Mouse (Mus musculus) v-Abl transformed pro-B cells (cell line): Measurements from ENCODE around the gene Cdkn2aip.

Experiments
- in situ Hi-C, 2 experiments: fragments of 400-800 bp; cut with MboI; formaldehyde crosslinking; loops; one replicate each; pipeline ENCODE4 v1.15.1; 2025; ENCODE audit not compliant: unreplicated experiment in 2 of 2

The Cdkn2aip gene

GRCm38 (mm10) chr8:47702333-47702732 is 11.4 kb downstream of the Cdkn2aip start:
- in situ Hi-C loops, result loop anchor here in 1 of 2 experiments (10.0 kb wide), 1 partner anchor 242 kb away; no protein-coding TSS in a partner anchor

GRCm38 (mm10) chr8:47697696-47698095 is 16.0 kb downstream of the Cdkn2aip start:
- in situ Hi-C loops, result loop anchor here (25.0 kb wide), 5 partner anchors 265 to 1710 kb away; partner anchors contain the start of genes Cfap97 (in 2 of the 2), Snx25 (in 2 of the 2), 1700029J07Rik (in 1 of the 2) and Casp3 (in 1 of the 2)

DNA sequence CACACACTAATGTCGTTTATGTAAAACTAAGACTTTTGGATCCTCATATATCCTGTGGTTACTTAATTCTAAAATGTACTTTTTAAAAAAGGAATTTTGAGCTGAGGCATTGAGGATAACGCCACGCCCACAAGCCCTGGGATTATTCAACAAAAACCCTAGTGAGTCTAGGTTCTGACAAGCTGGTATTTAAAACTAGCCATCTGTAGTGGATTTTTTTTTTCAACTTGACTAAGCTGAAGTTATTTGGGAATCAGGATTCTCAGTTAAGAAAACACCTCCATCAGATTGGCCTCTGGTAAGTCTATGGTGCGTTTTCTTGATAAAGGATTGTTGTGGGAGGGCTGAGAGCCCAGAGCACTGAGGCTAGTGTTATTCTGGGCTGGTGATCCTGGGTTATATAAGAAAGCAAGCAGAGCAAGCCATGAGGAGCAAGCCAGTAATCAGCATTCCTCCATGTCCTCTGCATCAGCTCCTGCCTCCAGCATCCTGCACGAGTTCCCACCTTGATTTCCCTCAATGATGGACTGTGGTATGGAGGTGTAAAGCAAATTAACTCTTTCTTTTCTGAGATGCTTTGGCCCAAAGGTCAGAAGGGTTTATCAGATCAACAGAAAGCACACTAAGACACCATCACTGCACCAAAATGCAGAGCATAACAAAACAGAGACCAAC is 18.2 kb downstream of the Cdkn2aip start:
- in situ Hi-C loops, result loop anchor here (25.0 kb wide), 5 partner anchors 267 to 1708 kb away; partner anchors contain the start of genes Cfap97 (in 2 of the 2), Snx25 (in 2 of the 2), 1700029J07Rik (in 1 of the 2) and Casp3 (in 1 of the 2)

GRCm38 (mm10) chr8:47693119-47693518 is 20.6 kb downstream of the Cdkn2aip start:
- in situ Hi-C loops, result loop anchor here (25.0 kb wide), 5 partner anchors 269 to 1706 kb away; partner anchors contain the start of genes Cfap97 (in 2 of the 2), Snx25 (in 2 of the 2), 1700029J07Rik (in 1 of the 2) and Casp3 (in 1 of the 2)

DNA sequence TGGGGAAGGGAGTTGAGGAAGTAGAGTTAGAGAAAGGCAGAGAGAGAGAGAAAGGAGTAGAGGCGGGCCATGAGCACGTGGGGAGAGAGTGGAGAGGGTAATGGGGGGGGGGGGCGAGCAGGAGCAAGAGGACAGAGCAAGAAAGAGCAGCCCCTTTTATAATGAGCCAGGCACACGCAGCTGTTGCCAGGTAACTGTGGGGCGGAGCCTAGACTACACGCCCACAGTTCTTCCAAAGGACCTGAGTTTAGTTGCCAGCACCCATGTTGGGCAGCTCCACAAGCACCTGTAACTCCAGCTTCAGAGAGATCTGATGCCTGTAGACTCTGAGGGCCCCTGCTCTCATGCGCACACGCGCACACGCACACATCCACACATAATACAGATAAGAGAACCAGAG is 21.9 kb downstream of the Cdkn2aip start:
- in situ Hi-C loops, result loop anchor here (25.0 kb wide), 5 partner anchors 270 to 1705 kb away; partner anchors contain the start of genes Cfap97 (in 2 of the 2), Snx25 (in 2 of the 2), 1700029J07Rik (in 1 of the 2) and Casp3 (in 1 of the 2)

GRCm38 (mm10) chr8:47691303-47691702 is 22.4 kb downstream of the Cdkn2aip start:
- in situ Hi-C loops, result loop anchor here (25.0 kb wide), 5 partner anchors 271 to 1704 kb away; partner anchors contain the start of genes Cfap97 (in 2 of the 2), Snx25 (in 2 of the 2), 1700029J07Rik (in 1 of the 2) and Casp3 (in 1 of the 2)

DNA sequence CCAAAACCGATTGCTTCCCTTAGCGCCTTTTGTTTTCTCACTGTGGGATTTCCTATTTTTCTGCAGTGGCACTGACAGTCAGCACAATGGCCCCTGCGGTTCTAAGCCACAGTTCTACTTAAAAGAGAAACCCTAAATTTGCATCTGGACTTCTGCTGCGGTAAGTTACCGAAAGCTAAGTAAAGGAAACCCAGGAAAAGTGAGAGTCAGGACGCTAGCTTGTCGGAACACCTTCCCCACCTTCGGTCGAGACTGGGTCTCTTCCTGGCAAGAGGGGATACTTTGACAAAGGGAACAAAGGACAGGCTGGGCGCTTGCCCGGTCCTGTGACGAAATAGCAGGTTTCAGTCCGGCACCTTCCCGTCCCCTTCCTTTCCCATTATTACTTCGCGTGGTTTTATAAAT is 23.1 kb downstream of the Cdkn2aip start:
- in situ Hi-C loops, result loop anchor here (25.0 kb wide), 5 partner anchors 272 to 1703 kb away; partner anchors contain the start of genes Cfap97 (in 2 of the 2), Snx25 (in 2 of the 2), 1700029J07Rik (in 1 of the 2) and Casp3 (in 1 of the 2)

DNA sequence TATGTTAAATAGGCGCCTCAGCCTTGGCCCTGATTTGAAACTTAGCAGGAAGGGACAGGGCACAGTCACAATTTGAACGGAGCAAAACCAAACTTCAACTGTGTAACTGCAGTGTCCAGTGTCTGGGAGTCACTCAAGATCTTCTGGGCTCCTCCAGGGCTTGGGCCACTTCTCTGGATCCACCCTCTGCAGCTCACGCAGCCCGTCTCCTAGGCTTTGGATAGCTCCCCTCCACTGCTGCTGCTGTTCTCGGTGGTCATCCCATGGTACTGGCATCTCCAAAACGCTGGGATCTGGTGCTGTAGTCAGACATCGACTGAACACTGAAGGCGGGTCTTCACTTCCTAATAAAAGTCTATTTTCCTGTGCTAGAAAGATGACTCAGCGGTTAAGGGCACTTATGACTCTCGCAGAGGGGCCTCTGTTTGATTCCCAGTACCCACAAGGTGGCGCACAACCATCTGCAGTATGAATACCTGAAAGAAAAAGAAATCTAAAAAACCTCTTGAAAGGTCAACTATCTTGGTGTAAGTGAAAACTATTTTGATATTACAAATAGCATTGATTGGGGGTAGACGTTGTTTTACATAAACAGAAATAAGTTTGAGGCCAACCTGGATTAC is 23.9 kb downstream of the Cdkn2aip start:
- in situ Hi-C loops, result loop anchor here (10.0 to 25.0 kb wide), 6 partner anchors 272 to 1703 kb away; partner anchors contain the start of genes Cfap97 (in 2 of the 2), Snx25 (in 2 of the 2), 1700029J07Rik (in 1 of the 2) and Casp3 (in 1 of the 2)

- in situ Hi-C loops, result loop anchor here (10.0 to 25.0 kb wide), 6 partner anchors 278 to 1697 kb away; partner anchors contain the start of genes Cfap97 (in 2 of the 2), Snx25 (in 2 of the 2), 1700029J07Rik (in 1 of the 2) and Casp3 (in 1 of the 2)
Observed at GRCm38 (mm10) chr8:47684441-47684840, 29.3 kb downstream of the Cdkn2aip start.

DNA sequence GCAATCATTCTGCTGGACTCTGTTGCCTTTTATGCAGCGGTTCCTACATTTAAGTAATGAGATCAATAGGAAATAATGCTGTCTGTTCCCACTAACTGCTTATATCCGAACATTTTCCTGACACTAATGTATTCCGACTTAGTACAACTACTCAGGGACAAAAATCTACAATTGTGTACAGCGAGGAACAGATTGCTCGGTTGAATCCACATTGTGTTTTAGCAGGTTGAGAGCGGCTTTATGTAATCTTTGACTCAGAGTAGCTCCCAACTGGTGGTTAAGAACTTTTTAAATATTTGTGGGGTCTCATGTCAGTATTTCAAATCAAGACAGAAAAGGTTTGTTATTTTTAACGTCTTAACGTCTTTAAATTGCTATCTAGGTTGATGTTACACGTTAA is 29.7 kb downstream of the Cdkn2aip start:
- in situ Hi-C loops, result loop anchor here (10.0 to 25.0 kb wide), 6 partner anchors 278 to 1697 kb away; partner anchors contain the start of genes Cfap97 (in 2 of the 2), Snx25 (in 2 of the 2), 1700029J07Rik (in 1 of the 2) and Casp3 (in 1 of the 2)

DNA sequence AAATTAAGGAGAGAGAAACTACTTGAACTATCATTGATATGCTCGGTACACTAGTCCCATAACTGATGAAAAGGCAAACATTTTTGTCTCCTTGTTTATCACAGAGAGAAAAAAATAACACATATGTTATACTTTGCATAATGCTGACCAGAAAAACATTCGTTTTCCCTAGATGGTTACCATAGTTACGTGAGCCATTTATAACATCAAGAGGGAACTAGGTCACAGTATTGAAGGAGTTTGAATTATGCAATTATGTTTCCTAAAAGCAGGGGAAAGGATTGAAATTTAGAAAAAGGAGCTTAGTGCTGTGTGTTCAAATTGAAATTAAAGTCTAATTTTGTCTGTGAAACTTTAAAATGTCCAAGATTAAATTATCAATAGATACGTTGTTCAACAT is 33.4 kb downstream of the Cdkn2aip start:
- in situ Hi-C loops, result loop anchor here (10.0 to 25.0 kb wide), 6 partner anchors 282 to 1693 kb away; partner anchors contain the start of genes Cfap97 (in 2 of the 2), Snx25 (in 2 of the 2), 1700029J07Rik (in 1 of the 2) and Casp3 (in 1 of the 2)

GRCm38 (mm10) chr8:47679603-47680002 is 34.1 kb downstream of the Cdkn2aip start:
- in situ Hi-C loops, result loop anchor here (5.0 to 25.0 kb wide), 9 partner anchors 33 to 1692 kb away; partner anchors contain the start of genes Cdkn2aip (in 2 of the 2), Cfap97 (in 2 of the 2), Lrp2bp (in 2 of the 2) and Rwdd4a (in 2 of the 2)

DNA sequence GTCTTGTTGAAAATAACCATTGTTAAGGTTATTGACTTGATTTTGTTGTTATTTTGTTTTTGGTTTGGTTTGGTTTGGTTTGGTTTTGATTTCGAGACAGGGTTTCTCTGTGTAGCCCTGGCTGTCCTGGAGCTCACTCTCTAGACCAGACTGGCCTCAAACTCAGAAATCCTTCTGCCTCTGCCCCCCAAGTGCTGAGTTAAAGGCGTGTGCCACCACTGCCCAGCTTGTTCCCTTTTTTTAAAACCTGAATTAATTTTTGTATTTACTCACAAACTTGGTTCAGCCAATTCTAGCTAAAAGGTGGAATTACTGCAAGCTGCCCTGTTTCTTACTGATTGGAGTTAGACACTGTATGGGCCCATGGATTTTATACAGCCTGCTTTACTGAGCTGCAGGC is 37.1 kb downstream of the Cdkn2aip start:
- in situ Hi-C loops, result loop anchor here (5.0 to 25.0 kb wide), 8 partner anchors 36 to 1689 kb away; partner anchors contain the start of genes Cdkn2aip (in 2 of the 2), Cfap97 (in 2 of the 2), Lrp2bp (in 2 of the 2) and Rwdd4a (in 2 of the 2)

GRCm38 (mm10) chr8:47676224-47676623 is 37.5 kb downstream of the Cdkn2aip start:
- in situ Hi-C loops, result loop anchor here (5.0 to 25.0 kb wide), 8 partner anchors 36 to 1689 kb away; partner anchors contain the start of genes Cdkn2aip (in 2 of the 2), Cfap97 (in 2 of the 2), Lrp2bp (in 2 of the 2) and Rwdd4a (in 2 of the 2)

- in situ Hi-C loops, result loop anchor here (5.0 to 25.0 kb wide), 8 partner anchors 37 to 1688 kb away; partner anchors contain the start of genes Cdkn2aip (in 2 of the 2), Cfap97 (in 2 of the 2), Lrp2bp (in 2 of the 2) and Rwdd4a (in 2 of the 2)
Observed at GRCm38 (mm10) chr8:47675786-47676185, 37.9 kb downstream of the Cdkn2aip start.

DNA sequence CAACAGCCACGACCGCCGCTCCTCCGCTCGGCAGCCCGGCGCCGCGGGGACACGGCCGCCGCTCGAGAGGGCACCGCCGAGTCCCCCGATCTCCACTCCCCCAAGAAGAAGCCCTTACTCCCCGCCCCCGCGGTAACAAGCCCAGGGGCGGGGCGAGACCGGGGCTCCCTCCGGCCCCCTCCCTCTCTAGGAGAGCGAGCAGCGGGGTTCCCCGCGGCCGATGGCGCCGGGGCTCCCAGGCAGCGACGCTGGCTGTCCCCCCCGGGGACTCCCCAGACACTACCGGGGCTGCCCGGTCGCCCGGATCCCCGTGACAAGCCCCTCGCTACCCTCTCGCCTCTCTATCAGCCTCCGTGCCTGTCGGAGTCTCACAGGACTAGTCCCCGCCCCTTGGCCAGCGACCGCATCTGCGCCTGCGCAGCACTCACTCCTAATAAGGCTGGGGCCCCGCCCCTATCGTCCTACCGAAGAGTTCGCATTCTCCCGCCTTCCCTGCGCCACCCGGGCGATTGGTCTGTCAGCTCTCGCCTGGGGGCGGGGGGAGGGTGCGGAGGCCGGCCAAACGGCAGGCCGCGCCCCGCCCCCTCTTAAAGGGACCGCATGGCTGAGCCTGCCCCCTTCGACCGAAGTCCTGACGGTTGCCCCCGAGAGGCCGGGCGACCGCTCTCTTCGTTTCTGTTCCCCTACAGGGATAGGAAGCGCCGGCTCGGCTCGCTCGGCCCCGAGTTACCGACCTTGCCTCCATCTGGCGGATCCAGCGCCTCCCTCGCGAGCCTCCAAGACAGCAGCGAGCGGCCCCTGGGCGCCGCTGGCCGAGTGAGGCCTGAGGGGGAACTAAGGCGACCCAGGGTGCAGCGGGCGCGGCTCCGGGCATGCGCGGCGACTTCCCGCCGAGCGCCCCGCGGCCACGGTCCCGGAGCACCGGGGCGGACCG is 38.7 kb downstream of the Cdkn2aip start, which contains the start of gene Ing2:
Gene Ing2 (minus strand): TSS at position 780 of the 934 bp plus-strand sequence.
- in situ Hi-C loops, result loop anchor here (5.0 to 25.0 kb wide), 8 partner anchors 37 to 1688 kb away; partner anchors contain the start of genes Cdkn2aip (in 2 of the 2), Cfap97 (in 2 of the 2), Lrp2bp (in 2 of the 2) and Rwdd4a (in 2 of the 2)

GRCm38 (mm10) chr8:47674140-47674776 is 39.5 kb downstream of the Cdkn2aip start:
- in situ Hi-C loops, result loop anchor here in 1 of 2 experiments (10.0 kb wide), 1 partner anchor 1679 kb away; the partner anchor contains the start of gene Lrp2bp
